Mouse (Mus musculus): ENCODE measurements around the gene Cend1.

The Cend1 gene

GRCm38 (mm10) chr7:141430585-141431240 lies 1.4 kb upstream of the Cend1 start:
- in situ Hi-C loops (cut with MboI) = no loop called here

GRCm38 (mm10) chr7:141429840-141430584 lies 721 bp upstream of the Cend1 start:
- in situ Hi-C loops (cut with MboI) = no loop called here

- in situ Hi-C loops (cut with MboI) = no loop called here
Measured at GRCm38 (mm10) chr7:141428701-141429100, 590 bp downstream of the Cend1 start.

- in situ Hi-C loops (cut with MboI) = no loop called here
Measured at GRCm38 (mm10) chr7:141426948-141427730, 2.2 kb downstream of the Cend1 start.

- in situ Hi-C loops (cut with MboI) = no loop called here
Measured at GRCm38 (mm10) chr7:141423811-141424210, 5.5 kb downstream of the Cend1 start.

- in situ Hi-C loops (cut with MboI) = no loop called here
Measured at GRCm38 (mm10) chr7:141420030-141420702, 9.1 kb downstream of the Cend1 start.

GRCm38 (mm10) chr7:141418970-141419369 lies 10.3 kb downstream of the Cend1 start:
- in situ Hi-C loops (cut with MboI) = no loop called here

GRCm38 (mm10) chr7:141417731-141418681 lies 11.3 kb downstream of the Cend1 start:
- in situ Hi-C loops (cut with MboI) = no loop called here

GRCm38 (mm10) chr7:141416144-141416841 lies 13.0 kb downstream of the Cend1 start:
- in situ Hi-C loops (cut with MboI) = no loop called here

- in situ Hi-C loops (cut with MboI) = no loop called here
Measured at GRCm38 (mm10) chr7:141413809-141414584, 15.3 kb downstream of the Cend1 start, which contains the start of gene Gatd1. Gene Gatd1 (minus strand): TSS chr7:141414136.

- in situ Hi-C loops (cut with MboI) = no loop called here
Measured at GRCm38 (mm10) chr7:141413331-141413730, 16.0 kb downstream of the Cend1 start.

GRCm38 (mm10) chr7:141411667-141412066 lies 17.6 kb downstream of the Cend1 start:
- in situ Hi-C loops (cut with MboI) = no loop called here

- in situ Hi-C loops (cut with MboI) = no loop called here
Measured at GRCm38 (mm10) chr7:141410631-141411030, 18.7 kb downstream of the Cend1 start.

- in situ Hi-C loops (cut with MboI) = loop anchor here (10.0 kb wide), 1 partner anchor 116 kb away; no protein-coding TSS in a partner anchor
Measured at GRCm38 (mm10) chr7:141408833-141409232, 20.5 kb downstream of the Cend1 start.

GRCm38 (mm10) chr7:141407670-141408069 lies 21.6 kb downstream of the Cend1 start:
- in situ Hi-C loops (cut with MboI) = loop anchor here (10.0 kb wide), 1 partner anchor 117 kb away; no protein-coding TSS in a partner anchor

- in situ Hi-C loops (cut with MboI) = loop anchor here (10.0 kb wide), 1 partner anchor 119 kb away; no protein-coding TSS in a partner anchor
Measured at GRCm38 (mm10) chr7:141405466-141405865, 23.8 kb downstream of the Cend1 start.

- in situ Hi-C loops (cut with MboI) = loop anchor here (10.0 kb wide), 1 partner anchor 121 kb away; no protein-coding TSS in a partner anchor
Measured at GRCm38 (mm10) chr7:141403305-141403704, 26.0 kb downstream of the Cend1 start.

GRCm38 (mm10) chr7:141395348-141395747 lies 33.9 kb downstream of the Cend1 start:
- in situ Hi-C loops (cut with MboI) = no loop called here

- in situ Hi-C loops (cut with MboI) = no loop called here
Measured at GRCm38 (mm10) chr7:141394771-141395170, 34.5 kb downstream of the Cend1 start.
